Mouse (Mus musculus): ENCODE measurements at regions not wholly inside any gene's neighbourhood (a gene's known extent, or its start where the extent isn't known, plus 50 kb on each side); places are given as distances from the start of the nearest gene placed in this dataset.

DNA sequence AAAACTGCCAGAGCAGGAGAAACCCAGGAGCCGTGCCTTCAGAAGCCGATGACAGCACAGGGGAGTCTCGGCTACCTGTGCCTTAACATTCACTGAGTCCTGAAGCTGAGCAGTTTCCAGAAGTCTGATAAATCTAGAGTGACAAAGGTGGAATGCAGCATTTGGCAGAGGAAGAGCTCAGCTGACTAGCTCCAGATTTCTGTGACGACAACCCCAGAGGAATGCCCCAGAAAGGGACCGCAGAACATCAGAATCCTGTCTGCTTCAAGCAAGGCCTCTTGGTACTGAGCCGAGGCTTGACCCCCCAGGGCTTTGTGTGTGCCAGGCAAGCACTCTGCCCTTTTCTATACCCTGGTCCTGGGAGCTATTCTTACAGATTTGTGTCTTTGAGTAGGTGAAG is 119.0 kb upstream of the Irf2bp2 start:
- peak overlapping the region; percentile 69 for H3K27ac ChIP-seq (ENCODE audit: insufficient read depth, low read length)
- H3K4me3 ChIP-seq (ENCODE audit: insufficient read depth, low read length): no peak overlapping the region
- peaks cover 6% of the 10 kb centered on the region; the same call in 1 of the 2 replicates for H3K4me1 ChIP-seq (ENCODE audit: control insufficient read depth, insufficient read depth, low read length)
- no peak for TF ChIP-seq CTCF (IDR thresholded peaks at IDR 0.05; ENCODE audit: borderline replicate concordance, insufficient read depth, low read length)
- TF ChIP-seq POLR2A (IDR thresholded peaks at IDR 0.05; ENCODE audit: low read depth, low read length): no peak

DNA sequence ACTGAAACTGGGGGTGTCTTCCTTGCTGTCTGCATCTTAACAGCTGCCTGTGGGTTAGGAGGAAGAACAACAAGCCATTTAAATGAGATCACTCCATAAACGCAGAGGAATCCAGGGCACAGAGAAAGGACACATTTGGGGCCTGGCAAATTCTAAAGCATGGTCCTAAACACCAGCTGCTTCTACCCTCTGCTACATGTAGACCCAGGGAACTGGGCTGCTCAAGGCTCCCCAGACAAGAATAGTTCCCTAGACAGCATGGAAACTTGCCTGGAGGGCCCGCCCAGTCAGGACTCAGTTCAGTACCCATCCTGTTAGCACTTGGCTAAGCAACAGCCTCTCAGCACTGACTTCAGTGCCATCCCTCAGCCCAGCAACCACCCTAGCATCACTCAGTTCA is 115.2 kb upstream of the Irf2bp2 start:
- Histone ChIP-seq H3K27ac (ENCODE audit: insufficient read depth, low read length) (no peak overlapping the region), H3K4me3 (ENCODE audit: insufficient read depth, low read length) (no peak overlapping the region), H3K4me1 (ENCODE audit: control insufficient read depth, insufficient read depth, low read length) (peaks cover 6% of the 10 kb centered on the region; the same call in 1 of the 2 replicates)
- TF ChIP-seq POLR2A (IDR thresholded peaks at IDR 0.05; ENCODE audit: low read depth, low read length) (no peak), CTCF (IDR thresholded peaks at IDR 0.05; ENCODE audit: borderline replicate concordance, insufficient read depth, low read length) (no peak)

DNA sequence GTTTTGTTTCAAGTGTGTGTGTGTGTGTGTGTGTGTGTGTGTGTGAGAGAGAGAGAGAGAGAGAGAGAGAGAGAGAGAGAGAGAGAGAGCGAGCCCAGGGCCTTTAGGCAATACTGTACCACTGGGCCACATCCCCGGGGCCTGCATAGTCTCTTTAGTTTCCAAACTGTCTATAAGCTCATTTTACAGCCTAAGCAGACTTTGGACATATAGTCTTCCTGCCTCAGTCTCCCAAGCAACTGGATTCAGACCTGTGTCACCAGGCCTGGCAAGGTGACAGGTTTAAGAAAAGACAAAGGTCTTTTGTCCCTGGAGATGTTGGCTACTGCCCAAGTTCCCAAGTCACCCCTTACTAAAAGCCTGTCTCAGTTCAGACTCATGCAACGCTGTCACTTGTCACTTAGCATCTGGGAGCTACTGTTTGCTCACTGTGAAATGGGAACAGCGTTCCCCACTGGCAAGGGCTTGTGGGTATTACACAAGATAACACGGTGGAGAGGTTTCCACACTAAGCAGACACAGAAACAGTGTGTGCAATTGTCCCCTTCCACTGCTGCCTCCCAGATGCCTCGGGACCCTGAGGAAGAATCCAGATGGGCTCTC is 113.6 kb upstream of the Irf2bp2 start:
- Histone ChIP-seq H3K4me3 (ENCODE audit: insufficient read depth, low read length) (no peak overlapping the region), H3K27ac (ENCODE audit: insufficient read depth, low read length) (no peak overlapping the region), H3K4me1 (ENCODE audit: control insufficient read depth, insufficient read depth, low read length) (peaks cover 6% of the 10 kb centered on the region; the same call in 1 of the 2 replicates)
- no peak for TF ChIP-seq POLR2A (IDR thresholded peaks at IDR 0.05; ENCODE audit: low read depth, low read length)
- no peak for TF ChIP-seq CTCF (IDR thresholded peaks at IDR 0.05; ENCODE audit: borderline replicate concordance, insufficient read depth, low read length)

- TF ChIP-seq CTCF (IDR thresholded peaks at IDR 0.05; ENCODE audit: borderline replicate concordance, insufficient read depth, low read length) (no peak), POLR2A (IDR thresholded peaks at IDR 0.05; ENCODE audit: low read depth, low read length) (no peak)
- Histone ChIP-seq H3K4me1 (ENCODE audit: control insufficient read depth, insufficient read depth, low read length) (peaks cover 3% of the 10 kb centered on the region; the same call in 1 of the 2 replicates), H3K27ac (ENCODE audit: insufficient read depth, low read length) (no peak overlapping the region), H3K4me3 (ENCODE audit: insufficient read depth, low read length) (no peak overlapping the region)
Measured at GRCm38 (mm10) chr8:126706247-126706646, 112.5 kb upstream of the Irf2bp2 start.

DNA sequence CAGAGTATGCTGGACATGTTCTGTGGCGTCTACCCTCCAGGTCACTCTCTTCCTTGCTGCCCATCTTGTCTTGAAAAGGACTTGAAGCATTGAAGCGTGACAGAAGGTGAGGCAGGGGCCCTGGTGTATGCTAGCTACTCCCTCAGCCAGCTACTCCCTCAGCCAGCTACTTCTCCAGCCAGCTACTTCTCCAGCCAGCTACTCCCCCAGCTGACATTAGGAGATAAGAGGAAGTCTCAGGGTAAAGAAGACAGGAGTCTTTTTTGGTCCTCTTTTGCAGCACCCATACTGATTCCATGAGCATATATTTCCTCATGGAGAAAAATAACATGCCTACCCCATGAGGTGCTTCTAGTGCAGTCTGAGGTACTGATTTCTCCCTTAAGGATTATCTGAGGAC is 111.6 kb upstream of the Irf2bp2 start:
- H3K4me3 ChIP-seq (ENCODE audit: insufficient read depth, low read length): no peak overlapping the region
- H3K4me1 ChIP-seq (ENCODE audit: control insufficient read depth, insufficient read depth, low read length): peaks cover 3% of the 10 kb centered on the region; the same call in 1 of the 2 replicates
- no peak overlapping the region for H3K27ac ChIP-seq (ENCODE audit: insufficient read depth, low read length)
- no peak for TF ChIP-seq POLR2A (IDR thresholded peaks at IDR 0.05; ENCODE audit: low read depth, low read length)
- no peak for TF ChIP-seq CTCF (IDR thresholded peaks at IDR 0.05; ENCODE audit: borderline replicate concordance, insufficient read depth, low read length)

GRCm38 (mm10) chr8:126704706-126705105 is 110.9 kb upstream of the Irf2bp2 start:
- TF ChIP-seq CTCF (IDR thresholded peaks at IDR 0.05; ENCODE audit: borderline replicate concordance, insufficient read depth, low read length): no peak
- TF ChIP-seq POLR2A (IDR thresholded peaks at IDR 0.05; ENCODE audit: low read depth, low read length): no peak
- peaks cover 3% of the 10 kb centered on the region; the same call in 1 of the 2 replicates for H3K4me1 ChIP-seq (ENCODE audit: control insufficient read depth, insufficient read depth, low read length)
- no peak overlapping the region for H3K27ac ChIP-seq (ENCODE audit: insufficient read depth, low read length)
- H3K4me3 ChIP-seq (ENCODE audit: insufficient read depth, low read length): no peak overlapping the region

DNA sequence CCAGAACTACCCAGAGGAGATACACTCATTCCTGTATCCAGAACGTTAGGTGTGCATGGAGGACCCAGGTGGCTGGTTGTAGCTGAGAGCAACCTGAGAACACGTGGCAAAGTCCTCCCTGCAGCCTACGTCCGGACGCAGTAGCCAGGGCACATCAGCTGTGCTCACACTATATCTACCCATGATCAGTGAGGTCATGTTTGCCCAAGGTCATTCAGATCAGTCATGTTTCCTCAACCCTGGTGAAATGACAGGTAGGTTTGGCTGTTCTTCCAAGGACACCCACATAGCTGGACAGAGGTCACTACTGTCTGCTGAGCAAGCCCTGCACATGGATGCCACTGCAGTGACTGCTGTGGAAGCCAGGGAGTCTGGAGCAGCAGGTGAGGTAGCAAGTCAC is 109.8 kb upstream of the Irf2bp2 start:
- TF ChIP-seq POLR2A (IDR thresholded peaks at IDR 0.05; ENCODE audit: low read depth, low read length) (no peak), CTCF (IDR thresholded peaks at IDR 0.05; ENCODE audit: borderline replicate concordance, insufficient read depth, low read length) (no peak)
- Histone ChIP-seq H3K4me1 (ENCODE audit: control insufficient read depth, insufficient read depth, low read length) (peaks cover 6% of the 10 kb centered on the region; the same call in 1 of the 2 replicates), H3K4me3 (ENCODE audit: insufficient read depth, low read length) (no peak overlapping the region), H3K27ac (ENCODE audit: insufficient read depth, low read length) (no peak overlapping the region)

DNA sequence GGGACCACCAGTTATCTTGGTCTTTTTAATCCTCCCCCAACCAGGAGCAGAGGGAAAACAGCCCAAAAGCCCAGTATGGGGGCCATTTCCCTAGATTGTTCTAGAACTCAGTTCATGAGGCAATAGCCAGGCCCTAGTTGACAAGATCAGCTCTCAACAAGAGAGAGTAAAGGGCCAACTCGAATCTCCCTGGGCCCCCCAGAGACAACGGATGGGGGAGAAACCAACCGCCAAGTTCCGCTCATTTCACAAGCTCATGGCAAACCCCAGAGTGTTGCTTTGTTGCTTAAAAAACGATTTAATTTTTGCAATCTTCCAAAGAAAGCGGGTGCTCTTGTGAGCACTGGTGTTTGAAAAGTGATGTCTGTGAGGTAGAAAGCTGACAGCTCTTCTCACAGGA is 108.5 kb upstream of the Irf2bp2 start:
- no peak for TF ChIP-seq POLR2A (IDR thresholded peaks at IDR 0.05; ENCODE audit: low read depth, low read length)
- TF ChIP-seq CTCF (IDR thresholded peaks at IDR 0.05; ENCODE audit: borderline replicate concordance, insufficient read depth, low read length): no peak
- H3K27ac ChIP-seq (ENCODE audit: insufficient read depth, low read length): no peak overlapping the region
- H3K4me3 ChIP-seq (ENCODE audit: insufficient read depth, low read length): no peak overlapping the region
- peaks cover 9% of the 10 kb centered on the region; the same call in 1 of the 2 replicates for H3K4me1 ChIP-seq (ENCODE audit: control insufficient read depth, insufficient read depth, low read length)

DNA sequence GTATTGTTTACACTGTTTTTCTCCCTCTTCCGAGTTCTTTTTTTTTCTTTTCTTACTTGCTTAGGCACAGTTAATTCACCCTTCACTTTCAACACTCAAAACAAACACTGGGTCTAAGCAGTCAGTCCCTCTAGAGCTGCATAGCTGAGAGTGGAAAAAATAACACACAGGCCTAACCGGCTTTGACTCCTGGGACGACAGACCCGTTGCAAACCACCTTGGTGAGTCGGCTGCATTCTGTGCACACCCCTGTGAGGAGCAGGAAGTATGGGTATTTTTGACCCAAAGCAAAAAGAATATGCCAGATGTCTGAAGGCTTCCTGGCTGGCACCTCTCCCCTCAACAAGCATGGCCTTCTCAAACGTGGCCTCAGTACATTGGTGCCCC is 105.6 kb upstream of the Irf2bp2 start:
- TF ChIP-seq CTCF (IDR thresholded peaks at IDR 0.05; ENCODE audit: borderline replicate concordance, insufficient read depth, low read length) (no peak), POLR2A (IDR thresholded peaks at IDR 0.05; ENCODE audit: low read depth, low read length) (no peak)
- Histone ChIP-seq H3K27ac (ENCODE audit: insufficient read depth, low read length) (peak overlapping the region; percentile 70), H3K4me3 (ENCODE audit: insufficient read depth, low read length) (no peak overlapping the region), H3K4me1 (ENCODE audit: control insufficient read depth, insufficient read depth, low read length) (peaks cover 11% of the 10 kb centered on the region; the same call in 1 of the 2 replicates)

GRCm38 (mm10) chr8:126698601-126699388 is 105.0 kb upstream of the Irf2bp2 start:
- TF ChIP-seq POLR2A (IDR thresholded peaks at IDR 0.05; ENCODE audit: low read depth, low read length) (no peak), CTCF (IDR thresholded peaks at IDR 0.05; ENCODE audit: borderline replicate concordance, insufficient read depth, low read length) (no peak)
- Histone ChIP-seq H3K4me1 (ENCODE audit: control insufficient read depth, insufficient read depth, low read length) (peaks cover 11% of the 10 kb centered on the region; the same call in 1 of the 2 replicates), H3K4me3 (ENCODE audit: insufficient read depth, low read length) (no peak overlapping the region), H3K27ac (ENCODE audit: insufficient read depth, low read length) (peak overlapping the region; percentile 70)

All from embryonic fibroblast, embryonic 13.5 days (primary cell).